Mouse (Mus musculus) right cerebral cortex, postnatal 14 days (tissue): ENCODE measurements at regions not wholly inside any gene's neighbourhood (a gene's known extent, or its start where the extent isn't known, plus 50 kb on each side); places are given as distances from the start of the nearest gene placed in this dataset.

ENCODE experiments used
- DNase-seq: peaks from one replicate; pipeline ENCODE4 v3.0.0; 2022

DNA sequence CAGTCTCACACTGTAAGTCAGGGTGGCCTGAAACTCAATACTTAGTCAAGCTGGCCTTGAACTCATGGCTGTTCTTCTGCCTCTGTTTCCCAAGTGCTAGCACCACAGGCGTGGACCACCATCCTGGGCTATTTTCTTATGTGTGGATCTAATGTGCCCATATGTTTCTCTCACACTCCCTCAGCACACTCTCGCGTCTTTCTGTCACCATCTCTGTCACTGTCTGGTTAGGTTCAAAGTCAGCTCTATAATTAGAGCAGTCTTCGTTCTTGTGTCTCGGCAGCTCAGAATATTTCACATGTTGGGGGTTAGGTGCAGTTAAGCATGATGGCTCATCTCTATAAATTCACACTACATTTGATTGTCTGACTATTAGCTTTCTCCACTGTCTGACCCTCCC lies 324.4 kb downstream of the Etnk1 start:
- DNase-seq: no peak

GRCm38 (mm10) chr6:143493543-143493942 lies 326.5 kb downstream of the Etnk1 start:
- no peak for DNase-seq

GRCm38 (mm10) chr6:143494341-143494740 lies 327.3 kb downstream of the Etnk1 start:
- no peak for DNase-seq

DNA sequence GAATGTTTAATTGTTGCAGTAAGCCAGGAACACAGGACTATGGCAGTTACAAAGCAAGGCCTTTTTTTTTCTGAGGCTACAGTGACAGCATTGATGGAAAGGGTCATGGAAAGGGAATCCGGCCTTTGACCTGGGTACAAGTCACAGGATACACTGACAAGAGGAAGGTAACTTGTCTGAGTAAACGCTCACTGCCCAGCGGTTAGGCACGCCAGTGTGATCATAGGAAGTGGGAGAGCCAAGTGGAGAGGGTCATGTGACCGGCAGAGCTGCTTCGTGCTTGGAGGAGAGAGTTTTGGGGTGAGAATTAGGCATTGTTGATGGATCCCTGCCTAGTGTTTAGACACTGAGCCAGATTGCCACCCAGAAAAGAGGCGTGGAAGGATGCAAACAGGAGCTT lies 327.9 kb downstream of the Etnk1 start:
- no peak for DNase-seq

GRCm38 (mm10) chr6:143498764-143499163 lies 331.7 kb downstream of the Etnk1 start:
- no peak for DNase-seq

- DNase-seq: no peak
Measured at GRCm38 (mm10) chr6:143499259-143500043, 332.4 kb downstream of the Etnk1 start.

DNA sequence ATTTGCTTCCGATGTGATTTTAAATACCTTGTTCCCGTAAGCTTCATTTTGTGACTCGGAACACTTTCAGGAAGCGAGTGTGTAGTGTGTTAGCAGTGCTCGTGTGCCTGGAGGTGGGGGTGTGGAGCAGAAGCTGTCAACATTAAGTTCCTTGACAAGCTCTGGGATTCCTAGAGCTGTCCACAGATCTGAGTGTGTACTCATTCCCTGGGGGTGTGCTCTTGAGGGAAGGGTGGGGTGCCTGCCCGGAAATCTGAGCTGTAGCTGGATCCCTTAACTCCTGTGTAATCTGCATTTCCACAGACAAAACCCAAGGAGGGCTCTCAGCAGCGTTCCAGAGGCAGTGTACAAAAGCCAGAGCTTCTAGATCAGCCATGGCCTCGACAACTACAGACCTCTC lies 335.8 kb downstream of the Etnk1 start:
- DNase-seq: no peak

DNA sequence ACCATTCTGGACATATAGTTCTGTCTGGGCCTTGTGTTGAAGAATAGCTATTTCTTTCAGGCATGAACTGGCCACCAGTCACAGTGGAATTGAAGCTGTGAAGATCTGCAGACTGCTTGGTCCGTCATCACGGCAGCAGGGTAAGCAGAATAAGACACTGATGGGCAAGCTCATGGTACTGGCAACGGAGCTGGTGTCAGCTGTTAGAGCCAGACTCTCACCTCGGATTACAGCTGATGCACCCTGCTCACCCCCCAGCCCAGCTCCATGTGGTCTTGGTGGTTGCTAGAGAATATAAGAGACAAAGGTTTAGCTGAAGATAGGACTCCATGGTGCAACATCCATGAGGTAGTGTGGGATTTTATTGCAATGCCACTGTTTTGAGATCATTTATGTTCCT lies 336.9 kb downstream of the Etnk1 start:
- no peak for DNase-seq

- no peak for DNase-seq
Measured at GRCm38 (mm10) chr6:143513459-143513858, 346.4 kb downstream of the Etnk1 start.

DNA sequence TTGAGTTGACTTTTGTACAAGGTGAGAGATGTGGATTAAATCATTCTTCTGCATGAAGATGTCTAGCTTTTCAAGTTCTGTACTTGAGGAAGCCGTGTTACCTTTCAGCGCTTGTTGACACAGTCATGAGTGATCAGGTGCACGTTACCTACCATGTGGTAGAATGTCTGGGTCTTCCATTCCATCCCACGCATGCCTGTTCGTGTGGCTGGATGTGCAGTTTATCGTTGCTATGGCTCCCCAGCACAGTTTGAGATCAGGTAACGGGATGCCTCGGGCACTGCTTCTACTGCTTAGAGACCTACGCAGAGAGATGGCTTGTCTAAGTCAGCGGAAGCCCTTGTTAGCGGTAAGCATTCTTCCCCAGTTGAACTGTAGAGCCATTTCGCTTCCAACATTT lies 348.1 kb downstream of the Etnk1 start:
- no peak for DNase-seq

DNA sequence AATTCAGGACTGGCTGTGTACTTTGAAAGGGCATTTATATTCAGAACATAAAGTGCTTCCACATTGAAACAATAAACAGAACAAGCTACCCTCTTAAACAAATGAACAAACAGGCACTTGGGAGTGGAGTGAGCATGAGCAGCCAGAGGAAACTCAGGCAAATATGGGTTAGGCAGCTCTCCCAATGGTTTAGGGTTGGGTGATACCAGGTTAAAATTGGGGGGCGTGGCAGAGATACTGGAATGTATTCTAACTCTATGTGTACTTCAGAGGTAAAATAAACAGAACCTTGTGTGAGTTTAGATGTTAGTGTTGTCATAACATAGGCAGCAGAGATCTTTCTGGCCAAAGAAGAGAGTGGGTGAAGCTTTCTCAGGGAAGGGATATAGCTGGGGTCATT lies 349.7 kb downstream of the Etnk1 start:
- no peak for DNase-seq

- DNase-seq: no peak
Measured at GRCm38 (mm10) chr6:143518476-143518875, 351.5 kb downstream of the Etnk1 start.

DNA sequence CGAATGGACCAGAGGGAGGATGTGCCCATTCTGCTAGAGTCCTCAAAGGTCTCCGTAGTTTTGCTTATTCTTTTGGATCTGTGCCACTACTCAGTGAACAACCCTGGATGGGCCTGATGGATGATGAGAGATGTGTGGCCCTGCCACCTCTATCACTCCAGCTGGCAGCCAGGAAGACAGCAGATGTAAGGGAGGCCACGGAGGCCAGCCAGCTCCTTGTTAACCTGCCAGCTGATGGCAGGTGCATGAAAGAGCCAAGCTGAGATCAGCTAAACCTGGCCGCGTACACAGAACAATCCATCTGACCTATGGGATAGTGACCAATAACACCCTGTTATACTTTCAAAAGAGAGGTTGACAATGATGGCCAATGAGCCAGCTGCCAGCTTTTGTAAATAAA lies 352.6 kb downstream of the Etnk1 start:
- no peak for DNase-seq

DNA sequence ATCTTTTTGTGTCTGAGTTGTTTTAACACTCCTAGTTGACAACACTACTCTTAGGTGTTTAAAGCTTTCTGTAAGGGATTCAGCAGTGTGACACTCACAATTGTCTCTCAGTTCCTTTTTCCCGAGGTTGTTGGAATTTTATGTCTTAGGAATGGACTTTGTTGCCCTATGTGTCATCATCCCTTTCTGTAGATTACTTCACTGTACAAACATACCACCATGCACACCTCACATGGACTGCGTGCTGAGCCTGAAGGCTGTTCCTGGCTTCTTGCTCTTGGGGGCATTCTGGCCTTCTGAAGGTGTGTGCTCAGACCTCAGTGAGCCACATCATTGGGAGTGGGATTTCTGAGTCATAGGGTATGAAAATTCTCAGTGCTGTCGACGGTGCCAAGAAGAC lies 358.1 kb downstream of the Etnk1 start:
- DNase-seq: no peak

- no peak for DNase-seq
Measured at GRCm38 (mm10) chr6:143528898-143529297, 361.9 kb downstream of the Etnk1 start.

- DNase-seq: no peak
Measured at GRCm38 (mm10) chr6:143530372-143531224, 363.6 kb downstream of the Etnk1 start.

GRCm38 (mm10) chr6:143531477-143531876 lies 364.5 kb downstream of the Etnk1 start:
- DNase-seq: no peak

DNA sequence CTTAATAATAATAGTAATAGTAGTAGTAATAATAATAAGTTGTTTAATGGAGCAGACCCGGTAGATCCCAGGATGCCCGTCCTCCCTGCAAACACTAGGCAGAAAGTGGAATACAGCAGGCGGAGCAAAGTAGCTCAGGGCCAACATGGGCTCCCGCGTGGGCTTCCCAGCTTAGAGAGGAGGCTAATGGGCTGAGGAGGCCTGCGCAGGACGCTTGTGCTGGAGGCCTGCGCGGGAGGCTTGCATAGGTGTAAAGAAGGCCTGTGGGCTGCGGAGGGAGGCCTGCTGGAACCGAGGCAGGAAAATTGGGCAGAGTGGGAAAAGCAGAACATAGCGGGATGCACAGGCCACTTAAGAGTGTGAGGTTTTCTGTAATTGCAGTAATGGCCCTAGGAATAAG lies 365.4 kb downstream of the Etnk1 start:
- DNase-seq: no peak

GRCm38 (mm10) chr6:143535265-143535664 lies 368.2 kb downstream of the Etnk1 start:
- DNase-seq: peak; percentile 19

DNA sequence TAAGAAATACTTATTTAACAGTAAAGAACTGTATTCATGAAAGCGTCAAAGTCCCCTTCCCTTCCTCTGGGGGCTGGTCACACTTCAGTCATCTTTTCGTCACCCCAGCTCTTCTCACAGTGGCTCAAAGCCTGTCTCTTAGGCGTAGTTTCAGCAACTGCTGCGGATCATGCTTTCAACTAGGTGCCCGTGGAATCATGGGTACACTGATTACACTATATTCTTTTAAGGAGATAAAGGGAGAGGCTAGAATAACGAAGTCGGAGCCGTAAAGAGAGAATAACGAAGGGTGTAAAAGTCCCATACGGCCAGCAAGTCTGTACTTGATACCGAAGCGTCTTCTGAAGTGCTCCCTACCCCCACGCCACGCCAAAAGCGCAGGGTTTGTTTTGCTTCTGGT lies 368.7 kb downstream of the Etnk1 start:
- no peak for DNase-seq

DNA sequence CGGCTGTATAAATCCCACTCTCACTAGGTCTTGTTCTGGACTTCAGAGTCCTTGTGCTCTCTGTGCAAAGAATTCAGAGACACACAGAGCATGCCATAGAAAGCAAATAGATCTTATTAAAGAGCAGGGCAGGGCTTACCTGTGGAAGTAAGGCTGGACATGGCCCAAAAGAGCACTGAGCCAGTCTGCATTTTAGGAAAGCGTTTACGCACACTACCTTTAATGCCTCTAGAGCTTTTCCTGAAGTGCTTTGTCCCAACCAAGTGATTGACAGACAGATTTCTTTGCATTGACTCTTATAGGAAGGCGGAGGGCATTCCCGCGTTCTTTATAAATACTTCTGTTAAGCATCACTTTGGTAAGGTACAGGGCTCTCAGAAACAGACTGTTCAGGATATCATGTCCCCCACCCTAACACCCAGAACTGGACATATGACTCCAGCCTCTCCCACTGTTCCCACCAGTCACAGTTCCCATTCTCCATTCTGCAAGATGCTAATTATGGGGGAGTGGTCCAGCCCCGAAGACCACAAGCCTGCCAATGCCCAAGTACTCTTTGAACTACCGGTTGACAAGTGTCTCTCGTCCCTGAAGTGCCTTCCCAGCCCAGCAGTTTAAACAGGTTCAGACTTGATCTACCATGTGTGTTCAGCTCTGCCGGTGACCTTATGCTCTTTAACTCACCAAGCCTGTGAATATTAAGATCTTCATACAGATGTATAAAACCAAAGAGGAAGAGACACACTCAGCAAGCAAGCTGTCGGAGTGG lies 369.7 kb downstream of the Etnk1 start:
- DNase-seq: no peak

DNA sequence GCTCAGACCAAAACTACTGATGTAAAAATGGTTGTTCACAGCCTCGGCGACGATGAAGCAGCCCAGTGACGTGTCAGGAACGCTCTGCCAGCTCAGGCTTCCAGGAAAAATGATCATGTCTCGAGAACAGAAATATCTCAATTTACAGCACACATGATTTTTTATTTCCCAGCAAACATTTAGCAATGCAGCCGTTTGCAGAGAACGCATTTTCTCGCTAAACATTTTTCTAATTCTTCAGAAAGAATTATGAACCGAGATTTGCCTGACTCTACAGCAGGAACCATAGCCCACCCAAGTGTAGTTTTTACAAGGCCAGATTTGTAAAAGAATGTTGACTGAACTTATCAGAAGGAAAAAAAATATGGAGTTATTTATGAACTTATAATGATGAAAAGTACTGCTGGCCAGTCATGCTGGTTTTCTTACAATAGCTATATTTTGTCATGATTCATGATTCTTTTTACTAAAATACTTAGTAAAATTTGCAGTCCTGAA lies 380.4 kb downstream of the Etnk1 start:
- no peak for DNase-seq

DNA sequence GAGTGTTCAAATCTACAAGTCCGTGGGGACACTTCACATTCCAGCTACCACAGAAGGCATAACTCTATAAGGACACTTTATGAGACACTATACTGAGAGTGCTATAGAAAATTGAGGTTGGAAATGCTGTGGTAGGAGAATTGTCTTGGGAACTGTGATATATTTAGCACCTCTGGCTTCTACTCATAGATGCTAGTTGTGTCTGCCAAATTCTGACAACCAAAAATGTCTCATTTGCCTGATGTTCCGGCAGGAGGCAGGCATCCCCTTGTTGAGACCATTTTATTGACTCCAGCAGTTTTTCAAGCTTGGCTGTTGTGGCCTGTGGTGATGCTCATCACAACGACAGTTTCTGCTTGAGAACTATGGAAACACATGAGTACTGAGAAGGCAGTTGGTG lies 387.9 kb downstream of the Etnk1 start:
- DNase-seq: no peak
